Mouse (Mus musculus): ENCODE data around the gene 4933428G20Rik. TPM values are rescaled to one million over a fixed set of nuclear protein-coding genes. Genes with fewer than 3 reads are reported as not detected.

Gene 4933428G20Rik
- total RNA-seq, 2 experiments from 2014 or later, result not detected

GRCm38 (mm10) chr11:97462538-97462937 lies 37.6 kb downstream of the 4933428G20Rik start:
- no peak for DNase-seq

GRCm38 (mm10) chr11:97461307-97461820 lies 38.8 kb downstream of the 4933428G20Rik start:
- no peak for DNase-seq

- no peak for DNase-seq
Measured at GRCm38 (mm10) chr11:97457120-97457519, 43.0 kb downstream of the 4933428G20Rik start.

GRCm38 (mm10) chr11:97451625-97452024 lies 48.5 kb downstream of the 4933428G20Rik start:
- peak; percentile 47 to 64 for DNase-seq

GRCm38 (mm10) chr11:97450305-97450922 lies 49.7 kb downstream of the 4933428G20Rik start:
- peak; percentile 56 to 60 for DNase-seq

- DNase-seq, result peak; percentile 85 to 90
Measured at GRCm38 (mm10) chr11:97449601-97450293, 50.4 kb downstream of the 4933428G20Rik start.

GRCm38 (mm10) chr11:97448611-97449394 lies 51.3 kb downstream of the 4933428G20Rik start:
- peak; percentile 42 to 63 for DNase-seq

GRCm38 (mm10) chr11:97447979-97448378 lies 52.2 kb downstream of the 4933428G20Rik start:
- no peak for DNase-seq

GRCm38 (mm10) chr11:97445999-97446511 lies 54.1 kb downstream of the 4933428G20Rik start:
- DNase-seq, result no peak

- DNase-seq, result no peak
Measured at GRCm38 (mm10) chr11:97445596-97445995, 54.5 kb downstream of the 4933428G20Rik start.

- DNase-seq, result no peak
Measured at GRCm38 (mm10) chr11:97442891-97443675, 57.1 kb downstream of the 4933428G20Rik start.

GRCm38 (mm10) chr11:97441658-97442125 lies 58.4 kb downstream of the 4933428G20Rik start:
- peak in 1 of 2 experiments; percentile 52 for DNase-seq

GRCm38 (mm10) chr11:97441036-97441657 lies 59.0 kb downstream of the 4933428G20Rik start:
- peak; percentile 48 to 51 for DNase-seq

Other genes starting within 250 kb of the 4933428G20Rik start
- gene Npepps, start 219.7 kb downstream of the 4933428G20Rik start, total RNA-seq (2021), result 10 to 100 TPM; 75.9 to 77.7 TPM
- gene Mrpl45, start 184.6 kb downstream of the 4933428G20Rik start, total RNA-seq (2021), result 10 to 100 TPM; 59.6 to 70.9 TPM
- gene Gpr179, start 148.3 kb downstream of the 4933428G20Rik start, total RNA-seq (2021), result not detected
- 10 to 100 TPM; 21.9 to 22.8 TPM for gene Socs7, start 137.8 kb downstream of the 4933428G20Rik start, total RNA-seq (2021)
- 10 to 100 TPM; 12.5 to 13.5 TPM for gene Arhgap23, start 84.8 kb downstream of the 4933428G20Rik start, total RNA-seq (2021)
- gene Srcin1, start 75.8 kb upstream of the 4933428G20Rik start, total RNA-seq (2021), result under 1 TPM; 0.18 to 0.25 TPM
- 1 to 10 TPM in 1 of 2 experiments, under 1 TPM in 1; 0.84 to 1.1 TPM for gene Epop, start 129.4 kb upstream of the 4933428G20Rik start, total RNA-seq (2021)
- 10 to 100 TPM; 59.5 to 60.0 TPM for gene Mllt6, start 163.1 kb upstream of the 4933428G20Rik start, total RNA-seq (2021)
- gene Cisd3, start 185.5 kb upstream of the 4933428G20Rik start, total RNA-seq (2021), result 100 to 1,000 TPM; 134 to 145 TPM
- 1 to 10 TPM; 4.8 to 4.9 TPM for gene Pcgf2, start 200.2 kb upstream of the 4933428G20Rik start, total RNA-seq (2021)
- gene Psmb3, start 203.1 kb upstream of the 4933428G20Rik start, total RNA-seq (2021), result 100 to 1,000 TPM; 135 to 150 TPM
- 10 to 100 TPM; 23.7 to 24.1 TPM for gene Pip4k2b, start 244.4 kb upstream of the 4933428G20Rik start, total RNA-seq (2021)